Mouse (Mus musculus) urinary bladder, postnatal 36 days (tissue): ENCODE data around the gene Arpc2.
A peak's percentile ranks its signal among the peaks of the same experiment; 100 is the strongest.

Source experiments
- DNase-seq, 2 experiments: peaks; one replicate each; pipeline ENCODE4 v3.0.0; 2022; ENCODE audit warnings: low spot score in 2 of 2, mixed read lengths in 1 of 2

Arpc2 gene

GRCm38 (mm10) chr1:74239162-74239561, 3.3 kb downstream of the Arpc2 start:
- DNase-seq, result no peak

- DNase-seq, result no peak
These were observed 3.7 kb downstream of the Arpc2 start for GRCm38 (mm10) chr1:74239618-74240017.

GRCm38 (mm10) chr1:74240311-74240710, 4.4 kb downstream of the Arpc2 start:
- no peak for DNase-seq

GRCm38 (mm10) chr1:74240832-74241231, 4.9 kb downstream of the Arpc2 start:
- DNase-seq, result no peak

GRCm38 (mm10) chr1:74245525-74245924, 9.6 kb downstream of the Arpc2 start:
- DNase-seq, result no peak

- peak; percentile 34 to 41 for DNase-seq
These were observed 12.9 kb downstream of the Arpc2 start for GRCm38 (mm10) chr1:74248799-74249198.

GRCm38 (mm10) chr1:74249331-74249980, 13.6 kb downstream of the Arpc2 start:
- no peak for DNase-seq

- DNase-seq, result no peak
These were observed 14.2 kb downstream of the Arpc2 start for GRCm38 (mm10) chr1:74250096-74250495.

- no peak for DNase-seq
These were observed 19.9 kb downstream of the Arpc2 start for GRCm38 (mm10) chr1:74255704-74256345.

- DNase-seq, result no peak
These were observed 20.9 kb downstream of the Arpc2 start for GRCm38 (mm10) chr1:74256782-74257181.

- no peak for DNase-seq
These were observed 26.6 kb downstream of the Arpc2 start for GRCm38 (mm10) chr1:74262510-74262909.

GRCm38 (mm10) chr1:74268750-74269149, 32.9 kb downstream of the Arpc2 start:
- no peak for DNase-seq

GRCm38 (mm10) chr1:74271659-74272058, 35.8 kb downstream of the Arpc2 start:
- DNase-seq, result no peak

GRCm38 (mm10) chr1:74275015-74275414, 39.1 kb downstream of the Arpc2 start:
- DNase-seq, result no peak

GRCm38 (mm10) chr1:74277041-74277440, 41.2 kb downstream of the Arpc2 start:
- no peak for DNase-seq

GRCm38 (mm10) chr1:74277883-74278537, 42.1 kb downstream of the Arpc2 start:
- DNase-seq, result no peak

GRCm38 (mm10) chr1:74278538-74278937, 42.7 kb downstream of the Arpc2 start, which contains the start of gene Gpbar1:
Gpbar1 (plus strand) TSS chr1:74278550.
- no peak for DNase-seq

GRCm38 (mm10) chr1:74278988-74279387, 43.1 kb downstream of the Arpc2 start:
- no peak for DNase-seq

GRCm38 (mm10) chr1:74280591-74281325, 44.9 kb downstream of the Arpc2 start:
- no peak for DNase-seq

GRCm38 (mm10) chr1:74281372-74281771, 45.5 kb downstream of the Arpc2 start:
- DNase-seq, result no peak

- no peak for DNase-seq
These were observed 46.0 kb downstream of the Arpc2 start for GRCm38 (mm10) chr1:74281886-74282285.
